Mouse (Mus musculus) MEL (cell line): ENCODE measurements around the gene Il23a. TPM values are rescaled to one million over a fixed set of nuclear protein-coding genes. Genes with fewer than 3 reads are reported as not detected.

Experiments used
- DNase-seq: peaks from one replicate; pipeline ENCODE4 v3.0.0; 2011; ENCODE audit warnings: low read depth, low spot score
- H3K27ac ChIP-seq: 2 replicates; pipeline ENCODE4 v1.5.1; 2012; ENCODE audit warnings: low read depth, mild to moderate bottlenecking, control low read depth, low read length, moderate library complexity; ENCODE audit not compliant: control insufficient read depth
- H3K27me3 ChIP-seq, 2 experiments: fragments of 150-350 bp in 1 of 2; sonication (generic) in 1 of 2; 2 replicates each; pipeline ENCODE4 v1.6.1; 2012; ENCODE audit warnings: low read length in 2 of 2, mild to moderate bottlenecking in 2 of 2, improper control_type of control experiment in 1 of 2, moderate library complexity in 1 of 2; ENCODE audit not compliant: insufficient read depth in 2 of 2, control insufficient read depth in 1 of 2
- H3K36me3 ChIP-seq, 2 experiments: 2 replicates each; pipeline ENCODE4 v1.6.1; 2012 to 2014; ENCODE audit warnings: low read length in 2 of 2, improper control_type of control experiment in 1 of 2, inconsistent platforms in 1 of 2, mild to moderate bottlenecking in 1 of 2; ENCODE audit not compliant: insufficient read depth in 2 of 2, control insufficient read depth in 1 of 2
- H3K4me1 ChIP-seq, 2 experiments: fragments of 150-350 bp in 1 of 2; sonication (generic) in 1 of 2; 2 replicates each; pipeline ENCODE4 v1.6.1; 2012; ENCODE audit warnings: low read length in 2 of 2, improper control_type of control experiment in 1 of 2, mild to moderate bottlenecking in 1 of 2; ENCODE audit not compliant: insufficient read depth in 2 of 2, control insufficient read depth in 1 of 2
- H3K4me3 ChIP-seq, 2 experiments: fragments of 150-350 bp in 1 of 2; sonication (generic) in 1 of 2; 2 replicates each; pipeline ENCODE4 v1.5.1; 2012; ENCODE audit warnings: low read depth in 2 of 2, low read length in 2 of 2, mild to moderate bottlenecking in 2 of 2, moderate library complexity in 2 of 2, control low read depth in 1 of 2, improper control_type of control experiment in 1 of 2; ENCODE audit not compliant: control insufficient read depth in 1 of 2, insufficient read depth in 1 of 2
- H3K79me2 ChIP-seq: 2 replicates; pipeline ENCODE4 v1.6.1; 2012; ENCODE audit warnings: mild to moderate bottlenecking, low read length, moderate library complexity; ENCODE audit not compliant: control insufficient read depth, poor library complexity, insufficient read depth
- H3K9ac ChIP-seq: 2 replicates; pipeline ENCODE4 v1.6.1; 2012; ENCODE audit warnings: low read depth, mild to moderate bottlenecking, control low read depth, low read length, moderate library complexity; ENCODE audit not compliant: control insufficient read depth, poor library complexity, severe bottlenecking
- H3K9me3 ChIP-seq: fragments of 150-350 bp; sonication (generic); replicated peaks from 2 replicates; pipeline ENCODE4 v1.6.1; 2012; ENCODE audit warnings: mild to moderate bottlenecking, low read length, improper control_type of control experiment, moderate library complexity; ENCODE audit not compliant: insufficient read depth
- CTCF ChIP-seq, 3 experiments: IDR thresholded peaks in 2 of 3; conservative IDR thresholded peaks in 1 of 3; 2 replicates each; pipeline ENCODE4 v1.5.1; 2011 to 2012; ENCODE audit warnings: low read length in 3 of 3, low read depth in 2 of 3, mild to moderate bottlenecking in 2 of 3, improper control_type of control experiment in 1 of 3, inconsistent platforms in 1 of 3, mixed read lengths in 1 of 3, moderate library complexity in 1 of 3; ENCODE audit not compliant: control insufficient read depth in 1 of 3, insufficient read depth in 1 of 3, poor library complexity in 1 of 3, severe bottlenecking in 1 of 3
- E2F4 ChIP-seq: IDR thresholded peaks from 2 replicates; pipeline ENCODE4 v1.6.1; 2011; ENCODE audit warnings: low read depth, low read length, improper control_type of control experiment, borderline replicate concordance
- EP300 ChIP-seq, 2 experiments: IDR thresholded peaks; 2 replicates each; pipeline ENCODE4 v1.6.1; 2011; ENCODE audit warnings: improper control_type of control experiment in 2 of 2, low read length in 2 of 2, low read depth in 1 of 2, mild to moderate bottlenecking in 1 of 2
- ETS1 ChIP-seq: IDR thresholded peaks from 2 replicates; pipeline ENCODE4 v1.6.1; 2012; ENCODE audit warnings: low read depth, mild to moderate bottlenecking, inconsistent platforms, low read length, improper control_type of control experiment, moderate library complexity
- GABPA ChIP-seq: IDR thresholded peaks from 2 replicates; pipeline ENCODE4 v1.6.1; 2012; ENCODE audit warnings: low read depth, mild to moderate bottlenecking, inconsistent platforms, low read length, improper control_type of control experiment, moderate library complexity
- KAT2A ChIP-seq: conservative IDR thresholded peaks from 2 replicates; pipeline ENCODE4 v1.6.1; 2012; ENCODE audit warnings: low read depth, low read length, improper control_type of control experiment, inconsistent platforms
- MAZ ChIP-seq: IDR thresholded peaks from 2 replicates; pipeline ENCODE4 v1.6.1; 2012; ENCODE audit warnings: low read depth, mild to moderate bottlenecking, inconsistent platforms, low read length, improper control_type of control experiment
- MEF2A ChIP-seq: IDR thresholded peaks from 2 replicates; pipeline ENCODE4 v1.6.1; 2014; ENCODE audit warnings: low read depth, mild to moderate bottlenecking, inconsistent platforms, low read length, improper control_type of control experiment; ENCODE audit not compliant: poor library complexity, insufficient replicate concordance, severe bottlenecking; ENCODE audit errors: extremely low read depth
- MYB ChIP-seq: IDR thresholded peaks from 2 replicates; pipeline ENCODE4 v1.6.1; 2011; ENCODE audit warnings: mild to moderate bottlenecking, low read depth, low read length, improper control_type of control experiment
- NELFE ChIP-seq: IDR thresholded peaks from 2 replicates; pipeline ENCODE4 v1.6.1; 2011; ENCODE audit warnings: low read depth, low read length, improper control_type of control experiment
- POLR2A ChIP-seq, 2 experiments: IDR thresholded peaks; 2 replicates each; pipeline ENCODE4 v1.6.1; 2011 to 2012; ENCODE audit warnings: low read length in 2 of 2, mild to moderate bottlenecking in 2 of 2, control low read depth in 1 of 2, improper control_type of control experiment in 1 of 2, low read depth in 1 of 2, moderate library complexity in 1 of 2; ENCODE audit not compliant: control insufficient read depth in 1 of 2, insufficient read depth in 1 of 2, poor library complexity in 1 of 2
- POLR2AphosphoS2 ChIP-seq: IDR thresholded peaks from 2 replicates; pipeline ENCODE4 v1.6.1; 2011; ENCODE audit warnings: low read length, improper control_type of control experiment
- POLR2AphosphoS5 ChIP-seq: IDR thresholded peaks from 2 replicates; pipeline ENCODE4 v1.6.1; 2012; ENCODE audit warnings: low read depth, borderline replicate concordance, mild to moderate bottlenecking, inconsistent platforms, low read length, moderate library complexity, mixed read lengths
- RAD21 ChIP-seq: IDR thresholded peaks from 2 replicates; pipeline ENCODE4 v1.6.1; 2011; ENCODE audit warnings: mild to moderate bottlenecking, low read depth, low read length, improper control_type of control experiment
- RCOR1 ChIP-seq: IDR thresholded peaks from 2 replicates; pipeline ENCODE4 v1.6.1; 2012; ENCODE audit warnings: low read depth, mild to moderate bottlenecking, inconsistent platforms, low read length, improper control_type of control experiment
- SMC3 ChIP-seq: IDR thresholded peaks from 2 replicates; pipeline ENCODE4 v1.6.1; 2011; ENCODE audit warnings: low read depth, low read length, improper control_type of control experiment
- TAL1 ChIP-seq: IDR thresholded peaks from 2 replicates; pipeline ENCODE4 v1.6.1; 2012; ENCODE audit warnings: mild to moderate bottlenecking, inconsistent platforms, low read length, moderate library complexity, mixed read lengths
- TBP ChIP-seq: IDR thresholded peaks from 2 replicates; pipeline ENCODE4 v1.8.0; 2011; ENCODE audit warnings: low read depth, low read length, improper control_type of control experiment
- USF1 ChIP-seq: IDR thresholded peaks from 2 replicates; pipeline ENCODE4 v1.6.1; 2014; ENCODE audit warnings: low read depth, mild to moderate bottlenecking, inconsistent platforms, low read length, improper control_type of control experiment, moderate library complexity
- ZC3H11A ChIP-seq: IDR thresholded peaks from 2 replicates; pipeline ENCODE4 v1.6.1; 2012; ENCODE audit warnings: low read depth, mild to moderate bottlenecking, inconsistent platforms, low read length, improper control_type of control experiment
- ZMIZ1 ChIP-seq: IDR thresholded peaks from 2 replicates; pipeline ENCODE4 v1.6.1; 2012; ENCODE audit warnings: low read depth, mild to moderate bottlenecking, inconsistent platforms, low read length, improper control_type of control experiment, moderate library complexity
- ZNF384 ChIP-seq: IDR thresholded peaks from 2 replicates; pipeline ENCODE4 v1.6.1; 2012; ENCODE audit warnings: low read depth, mild to moderate bottlenecking, inconsistent platforms, low read length, improper control_type of control experiment
- polyA plus RNA-seq, 2 experiments: library from polyadenylated mRNA; stranded (reverse) in 1 of 2; unstranded in 1 of 2; fragments of >175 nt in 1 of 2; fragments of >200 nt in 1 of 2; gene quantifications; 2 replicates each; pipeline versions ENCODE4 v1.2.1 to v1.2.4; 2012; ENCODE audit warnings: low replicate concordance in 2 of 2, low read depth in 1 of 2; ENCODE audit not compliant: insufficient read length in 2 of 2, insufficient read depth in 1 of 2, missing spikeins in 1 of 2
- total RNA-seq: library from RNA; depleted of rRNA; stranded (reverse); fragments of 300-350 nt; gene quantifications from 2 replicates; pipeline ENCODE4 v1.2.3, GENCODE M21; 2012

The Il23a gene
- total and polyA plus RNA-seq, 3 experiments: 0.12 to 0.29 TPM; not detected in 1

GRCm38 (mm10) chr10:128327610-128328009, 29.1 kb upstream of the Il23a start:
- Histone ChIP-seq H3K36me3 (peaks cover 0 to 16% of the 10 kb centered on the region in 2 experiments; a peak in 2 of 4 replicates), H3K79me2 (peaks cover 11% of the 10 kb centered on the region), H3K4me1 (peaks cover 2 to 17% of the 10 kb centered on the region in 2 experiments; a peak in 3 of 4 replicates), H3K27me3 (no peaks in the 10 kb centered on the region), H3K9me3 (no peaks in the 10 kb centered on the region), H3K27ac (no peak overlapping the region), H3K9ac (no peak overlapping the region), H3K4me3 (no peak overlapping the region)
- TF ChIP-seq ZC3H11A: no peak
- TF ChIP-seq ZNF384: peak; percentile 36; the same call in 1 of the 2 replicates
- peak; percentile 21 to 65 (median 63); a peak in 5 of 6 replicates for TF ChIP-seq CTCF (IDR thresholded peaks at IDR 0.05 in 2 of 3, conservative IDR thresholded peaks at IDR 0.05 in 1 of 3; ENCODE audit: control insufficient read depth in 1 of 3, insufficient read depth in 1 of 3, low read depth in 2 of 3, low read length in 3 of 3, poor library complexity in 1 of 3, severe bottlenecking in 1 of 3)
- peak; percentile 57 for TF ChIP-seq SMC3
- no peak for TF ChIP-seq MAZ
- TF ChIP-seq RAD21: peak; percentile 35
- peak; percentile 62 for DNase-seq

GRCm38 (mm10) chr10:128326825-128327224, 28.3 kb upstream of the Il23a start:
- no peak overlapping the region for H3K27ac ChIP-seq
- no peak overlapping the region for H3K4me3 ChIP-seq
- no peak for DNase-seq
- H3K9ac ChIP-seq: no peak overlapping the region
- H3K4me1 ChIP-seq: peaks cover 2 to 13% of the 10 kb centered on the region in 2 experiments; a peak in 3 of 4 replicates
- H3K36me3 ChIP-seq: peaks cover 0 to 14% of the 10 kb centered on the region in 2 experiments; a peak in 2 of 4 replicates
- H3K9me3 ChIP-seq: no peaks in the 10 kb centered on the region
- TF ChIP-seq ZC3H11A (no peak), ZMIZ1 (no peak), EP300 (IDR thresholded peaks at IDR 0.05; ENCODE audit: low read depth in 1 of 2, low read length in 2 of 2) (no peak), MYB (no peak), RCOR1 (no peak), GABPA (no peak), MAZ (no peak), TAL1 (no peak), KAT2A (no peak), USF1 (no peak), POLR2A (IDR thresholded peaks at IDR 0.05; ENCODE audit: control insufficient read depth in 1 of 2, insufficient read depth in 1 of 2, low read depth in 1 of 2, low read length in 2 of 2, poor library complexity in 1 of 2) (no peak), NELFE (no peak), MEF2A (no peak), E2F4 (no peak), TBP (no peak), POLR2AphosphoS2 (no peak), ETS1 (no peak), POLR2AphosphoS5 (no peak), RAD21 (no peak)
- H3K27me3 ChIP-seq: no peaks in the 10 kb centered on the region
- peaks cover 14% of the 10 kb centered on the region for H3K79me2 ChIP-seq
